Mouse (Mus musculus): Measurements from ENCODE around the gene Lgalsl. TPM values are rescaled to one million over a fixed set of nuclear protein-coding genes. Genes with fewer than 3 reads are reported as not detected.

Gene Lgalsl
- total RNA-seq, 4 experiments from 2014 or later, result 25.3 to 32.2 (median 29.7) TPM

DNA sequence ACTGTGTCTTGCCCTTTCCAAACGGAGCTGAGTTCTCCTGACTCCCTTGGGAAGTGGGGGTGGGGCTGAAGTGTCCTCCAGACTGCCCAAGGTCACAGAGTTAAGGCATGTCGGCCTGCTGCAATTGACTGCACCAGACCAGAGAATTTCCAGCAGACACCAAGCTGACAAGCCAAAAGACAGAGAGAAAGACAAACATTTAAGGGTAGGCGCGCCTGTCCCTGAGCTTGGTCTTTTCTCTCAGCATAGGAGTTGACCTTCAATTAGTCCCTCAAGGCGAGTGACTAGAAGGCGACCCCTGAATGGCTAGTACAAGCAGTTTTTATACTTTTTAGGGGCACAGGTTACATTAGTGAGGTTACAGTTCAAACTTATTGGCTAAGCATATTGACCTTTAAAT is 46.1 kb downstream of the Lgalsl start:
- DNase-seq (ENCODE audit: low spot score), result no peak

DNA sequence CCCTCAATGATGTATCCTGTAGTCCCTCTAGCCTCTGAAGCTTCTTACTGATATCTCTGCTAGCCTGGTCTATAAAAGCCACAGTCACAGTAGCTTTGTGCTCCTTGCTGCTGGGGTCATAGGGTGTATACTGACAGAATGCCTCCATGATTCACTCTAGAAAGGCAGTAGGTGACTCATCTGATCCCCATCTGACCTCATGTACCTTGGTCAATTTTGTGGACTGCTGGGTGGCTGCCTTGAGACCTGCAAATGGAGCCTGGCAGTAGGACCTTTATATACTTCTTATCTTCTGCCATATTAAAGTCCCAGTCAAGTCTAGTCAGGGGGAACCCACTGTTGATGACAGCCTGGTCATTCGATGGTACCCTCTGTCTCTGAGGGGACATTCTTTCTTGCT is 47.4 kb downstream of the Lgalsl start:
- DNase-seq (ENCODE audit: low spot score), result no peak

DNA sequence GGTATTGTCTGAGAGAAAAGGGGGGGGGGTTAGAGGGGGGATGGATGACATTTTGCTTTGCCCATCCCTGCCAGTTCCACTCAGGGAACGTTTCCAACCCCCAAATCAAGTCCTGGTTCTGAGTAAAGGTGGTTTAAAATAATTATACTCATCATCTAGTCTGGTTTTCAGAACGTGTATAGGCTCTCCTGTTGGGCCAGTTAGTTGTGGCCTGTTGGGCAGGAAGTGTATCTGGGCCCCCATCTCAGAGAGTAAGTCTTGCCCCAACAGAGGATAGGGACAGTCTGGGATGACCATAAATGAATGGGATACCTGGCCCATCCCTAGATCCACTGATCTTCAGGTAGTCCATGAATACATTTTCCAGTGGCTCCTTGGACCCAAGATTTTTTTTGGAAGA is 48.2 kb downstream of the Lgalsl start:
- DNase-seq (ENCODE audit: low spot score), result no peak

DNA sequence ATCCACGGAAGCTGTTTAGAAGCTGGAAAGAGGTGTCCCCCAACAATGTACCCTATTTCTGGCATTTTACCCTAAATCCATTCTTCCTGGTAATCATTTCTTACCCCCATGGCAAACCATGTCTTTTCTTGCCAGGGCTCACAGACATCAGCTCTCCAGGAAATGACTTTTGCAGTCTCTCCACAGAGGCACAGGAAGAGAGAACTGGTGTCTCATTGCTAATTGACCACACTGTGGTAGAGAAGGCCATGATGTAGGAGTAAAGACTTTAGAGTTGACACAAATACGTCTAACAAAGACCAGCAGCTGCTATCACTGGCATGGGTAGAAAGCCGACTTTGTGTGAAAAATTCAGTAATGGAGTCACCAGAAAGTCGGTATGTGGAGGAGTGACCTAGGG is 50.5 kb downstream of the Lgalsl start:
- DNase-seq (ENCODE audit: low spot score), result no peak

DNA sequence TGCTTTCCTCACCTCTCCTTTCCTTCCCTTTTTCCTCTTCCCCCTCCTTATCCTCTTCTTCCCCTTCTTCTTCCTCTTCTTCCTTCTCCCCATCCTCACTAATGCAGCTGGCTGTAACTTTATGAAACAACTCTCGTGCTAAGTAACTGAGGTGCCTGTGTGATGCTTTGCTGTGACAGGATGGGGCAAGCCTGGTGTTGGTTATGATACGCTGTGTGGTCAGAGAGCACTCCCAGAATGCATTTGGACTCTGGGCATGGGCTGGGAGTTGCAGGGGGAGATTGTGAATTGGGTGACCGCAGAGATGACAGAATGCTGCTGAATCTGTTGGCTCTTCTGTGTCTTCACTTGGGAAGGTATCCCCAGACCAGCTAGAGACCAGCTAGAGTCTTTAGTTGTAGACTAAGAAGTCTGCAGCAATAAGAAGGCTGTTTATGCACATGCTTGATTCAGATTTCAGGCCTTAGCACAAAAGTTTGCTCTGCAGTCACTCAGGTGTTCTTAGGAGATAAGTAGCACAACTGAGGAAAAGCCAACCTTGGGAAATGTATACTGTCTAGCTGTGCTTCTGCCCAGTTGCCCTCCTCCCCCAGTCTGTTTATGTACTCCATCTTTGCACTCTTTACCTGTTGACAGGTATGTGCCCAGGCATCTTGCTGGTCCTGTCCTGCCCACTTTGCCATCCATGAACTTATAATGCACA is 51.8 kb downstream of the Lgalsl start:
- no peak for DNase-seq (ENCODE audit: low spot score)

DNA sequence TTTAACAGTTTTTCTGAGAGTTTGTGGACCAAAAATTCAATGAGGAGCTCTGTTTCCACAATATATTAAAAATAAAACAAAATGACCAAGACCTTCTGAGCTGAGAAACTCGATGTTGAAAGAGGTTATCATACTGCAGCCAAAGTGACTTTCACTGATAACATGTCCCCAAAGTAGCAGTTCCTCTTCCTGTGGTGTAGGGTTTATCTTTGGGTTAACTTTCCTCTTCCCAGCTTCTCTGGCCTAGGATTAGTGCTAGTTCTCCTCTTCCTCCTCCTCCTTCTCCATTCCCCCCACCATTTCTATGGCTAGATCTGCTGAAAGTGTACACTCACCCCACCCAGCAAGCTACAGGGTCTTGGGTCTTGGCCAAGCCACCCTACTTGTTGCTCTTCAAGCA is 52.6 kb downstream of the Lgalsl start:
- no peak for DNase-seq (ENCODE audit: low spot score)

DNA sequence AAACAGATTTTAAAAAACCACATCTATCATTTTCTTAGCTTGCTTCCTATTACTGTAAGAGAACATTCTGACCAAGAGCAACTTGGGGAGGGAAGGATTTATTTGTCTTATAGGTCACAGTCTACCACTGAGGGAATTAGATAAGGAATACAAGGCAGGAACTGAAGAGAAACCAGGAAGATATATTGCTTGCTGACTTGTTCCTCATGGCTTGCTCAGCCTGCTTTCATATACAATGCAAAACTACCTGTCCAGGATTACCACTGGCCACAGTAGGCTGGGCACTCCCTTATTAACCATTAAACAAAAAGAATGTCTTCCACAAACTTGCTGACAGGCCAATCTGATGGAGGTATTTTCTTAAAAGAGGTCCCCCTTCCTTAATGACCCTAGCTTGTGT is 54.2 kb downstream of the Lgalsl start:
- DNase-seq (ENCODE audit: low spot score), result no peak

Other genes starting within 250 kb of the Lgalsl start
- gene Aftph, start 89.5 kb downstream of the Lgalsl start, total RNA-seq (2022), result 10 to 100 TPM; 19.9 to 25.2 (median 23.0) TPM